Mouse (Mus musculus): ENCODE data around the gene Gmfg. TPM values are rescaled to one million over a fixed set of nuclear protein-coding genes. Genes with fewer than 3 reads are reported as not detected.

The Gmfg gene
- total RNA-seq, 2 experiments from 2014 or later = 2.1 to 2.4 TPM

GRCm38 (mm10) chr7:28444344-28444974 is 7.2 kb downstream of the Gmfg start:
- intact Hi-C loops (cut with DNase I) = no loop called here
- no peak overlapping the region for H3K4me3 ChIP-seq
- no peak for TF ChIP-seq CTCF (IDR thresholded peaks at IDR 0.05)
- H3K27ac ChIP-seq = no peak overlapping the region
- no peak for DNase-seq

GRCm38 (mm10) chr7:28446446-28446845 is 9.2 kb downstream of the Gmfg start:
- H3K27ac ChIP-seq = no peak overlapping the region
- intact Hi-C loops (cut with DNase I) = loop anchor here (1.0 to 5.0 kb wide), 4 partner anchors 82 to 281 kb away; no protein-coding TSS in a partner anchor
- H3K4me3 ChIP-seq = no peak overlapping the region
- DNase-seq = peak; percentile 83
- peak; percentile 88 for TF ChIP-seq CTCF (IDR thresholded peaks at IDR 0.05)

GRCm38 (mm10) chr7:28447101-28447830 is 10.0 kb downstream of the Gmfg start:
- H3K4me3 ChIP-seq = no peak overlapping the region
- no peak overlapping the region for H3K27ac ChIP-seq
- no peak for DNase-seq
- no peak for TF ChIP-seq CTCF (IDR thresholded peaks at IDR 0.05)
- intact Hi-C loops (cut with DNase I) = loop anchor here (2.0 to 5.0 kb wide), 2 partner anchors 82 to 280 kb away; no protein-coding TSS in a partner anchor

- intact Hi-C loops (cut with DNase I) = loop anchor here (2.0 to 5.0 kb wide), 2 partner anchors 81 to 279 kb away; no protein-coding TSS in a partner anchor
- H3K4me3 ChIP-seq = no peak overlapping the region
- H3K27ac ChIP-seq = no peak overlapping the region
- no peak for DNase-seq
- no peak for TF ChIP-seq CTCF (IDR thresholded peaks at IDR 0.05)
These were observed 10.9 kb downstream of the Gmfg start for GRCm38 (mm10) chr7:28447865-28448820.

- no peak within 1 kb of the TSS; the same call in 1 of the 2 replicates for H3K27ac ChIP-seq
- peak; percentile 25 for DNase-seq
- H3K4me3 ChIP-seq = peak within 1 kb of the TSS; percentile 76
- intact Hi-C loops (cut with DNase I) = no loop called here
- TF ChIP-seq CTCF (IDR thresholded peaks at IDR 0.05) = no peak
These were observed 14.5 kb downstream of the Gmfg start, which contains the start of gene Lrfn1 for GRCm38 (mm10) chr7:28451531-28452360. Gene Lrfn1 (plus strand): TSS chr7:28451980.

- H3K27ac ChIP-seq = no peak overlapping the region; the same call in 1 of the 2 replicates
- peak overlapping the region; percentile 76 for H3K4me3 ChIP-seq
- DNase-seq = no peak
- no peak for TF ChIP-seq CTCF (IDR thresholded peaks at IDR 0.05)
- intact Hi-C loops (cut with DNase I) = no loop called here
These were observed 15.2 kb downstream of the Gmfg start for GRCm38 (mm10) chr7:28452361-28453005.

GRCm38 (mm10) chr7:28460361-28460760 is 23.1 kb downstream of the Gmfg start:
- no peak for DNase-seq
- Histone ChIP-seq H3K4me3 (no peak overlapping the region), H3K27ac (no peak overlapping the region)
- no peak for TF ChIP-seq CTCF (IDR thresholded peaks at IDR 0.05)
- intact Hi-C loops (cut with DNase I) = no loop called here

- intact Hi-C loops (cut with DNase I) = no loop called here
- no peak overlapping the region for H3K4me3 ChIP-seq
- no peak for DNase-seq
- no peak for TF ChIP-seq CTCF (IDR thresholded peaks at IDR 0.05)
- H3K27ac ChIP-seq = no peak overlapping the region
These were observed 25.5 kb downstream of the Gmfg start for GRCm38 (mm10) chr7:28462769-28463168.

GRCm38 (mm10) chr7:28464416-28465212 is 27.4 kb downstream of the Gmfg start:
- Histone ChIP-seq H3K27ac (no peak overlapping the region), H3K4me3 (no peak overlapping the region)
- intact Hi-C loops (cut with DNase I) = no loop called here
- no peak for TF ChIP-seq CTCF (IDR thresholded peaks at IDR 0.05)
- DNase-seq = no peak

- Histone ChIP-seq H3K4me3 (peak overlapping the region; percentile 71), H3K27ac (no peak overlapping the region)
- no peak for TF ChIP-seq CTCF (IDR thresholded peaks at IDR 0.05)
- intact Hi-C loops (cut with DNase I) = no loop called here
- DNase-seq = no peak
These were observed 29.5 kb downstream of the Gmfg start for GRCm38 (mm10) chr7:28466721-28467212.

Measured in gastrocnemius, adult 2 months (tissue).